Mouse (Mus musculus): Measurements from ENCODE around the gene Ripor2. TPM values are rescaled to one million over a fixed set of nuclear protein-coding genes. Genes with fewer than 3 reads are reported as not detected.
"Not testable (repeated sequence)": the region's sequence is repeated elsewhere in the genome, so short reads cannot be mapped to it uniquely, and the experiment has no call there.

Ripor2 gene
- polyA plus RNA-seq, 1 experiment from 2014 or later, result 21.9 TPM

- Histone ChIP-seq H3K4me2 (replicated peaks) (peak within 1 kb of the TSS; percentile 65), H3K27me3 (no peaks in the 10 kb centered on the region), H3K36me3 (0 out of 2 replicates have a peak, but pooled peaks cover 8% of the 10 kb centered on the region), H3K9me3 (no peaks in the 10 kb centered on the region), H3K4me1 (peaks cover 9% of the 10 kb centered on the region), H3K9ac (replicated peaks) (peak within 1 kb of the TSS; percentile 82), H3K27ac (replicated peaks) (peak within 1 kb of the TSS; percentile 85), H3K4me3 (peak within 1 kb of the TSS; percentile 95)
- under 1% methylated on average over 77 of the region's 79 CpGs for WGBS
- ATAC-seq (ENCODE audit: low FRiP score, low read depth), result peak; percentile 98
These were observed 179.6 kb downstream of the Ripor2 start, which contains the start of gene Gmnn for GRCm38 (mm10) chr13:24761403-24762227. Gmnn (minus strand) TSS chr13:24761923.

GRCm38 (mm10) chr13:24762254-24762653 lies 180.3 kb downstream of the Ripor2 start:
- no peak for ATAC-seq (ENCODE audit: low FRiP score, low read depth)
- Histone ChIP-seq H3K27me3 (no peaks in the 10 kb centered on the region), H3K4me1 (peaks cover 9% of the 10 kb centered on the region), H3K9me3 (no peaks in the 10 kb centered on the region), H3K9ac (replicated peaks) (peak overlapping the region; percentile 82; the same call in 1 of the 2 replicates), H3K4me2 (replicated peaks) (peak overlapping the region; percentile 65), H3K4me3 (peak overlapping the region; percentile 95), H3K27ac (replicated peaks) (no peak overlapping the region), H3K36me3 (0 out of 2 replicates have a peak, but pooled peaks cover 8% of the 10 kb centered on the region)
- 40% methylated on average over 4 of the region's 4 CpGs for WGBS

GRCm38 (mm10) chr13:24767809-24768208 lies 185.8 kb downstream of the Ripor2 start:
- H3K9me3 ChIP-seq; H3K27me3 ChIP-seq; H3K4me1 ChIP-seq; H3K36me3 ChIP-seq; H3K27ac ChIP-seq (replicated peaks); H3K4me3 ChIP-seq; H3K9ac ChIP-seq (replicated peaks); H3K4me2 ChIP-seq (replicated peaks); ATAC-seq (ENCODE audit: low FRiP score, low read depth): not testable (repeated sequence)
- 73% methylated on average over 4 of the region's 4 CpGs for WGBS

- not testable (repeated sequence) for H3K4me1 ChIP-seq; H3K4me2 ChIP-seq (replicated peaks); H3K36me3 ChIP-seq; H3K27me3 ChIP-seq; H3K27ac ChIP-seq (replicated peaks); H3K4me3 ChIP-seq; H3K9ac ChIP-seq (replicated peaks); H3K9me3 ChIP-seq; ATAC-seq (ENCODE audit: low FRiP score, low read depth)
- 95% methylated on average over 10 of the region's 10 CpGs for WGBS
These were observed 189.5 kb downstream of the Ripor2 start for GRCm38 (mm10) chr13:24771482-24771881.

- Histone ChIP-seq H3K4me3 (no peak overlapping the region), H3K36me3 (no peaks in the 10 kb centered on the region), H3K4me1 (no peaks in the 10 kb centered on the region), H3K27me3 (no peaks in the 10 kb centered on the region), H3K4me2 (replicated peaks) (no peak overlapping the region), H3K9me3 (no peaks in the 10 kb centered on the region), H3K27ac (replicated peaks) (no peak overlapping the region), H3K9ac (replicated peaks) (no peak overlapping the region)
- ATAC-seq (ENCODE audit: low FRiP score, low read depth), result no peak
- 56% methylated on average over 7 of the region's 7 CpGs for WGBS
These were observed 194.3 kb downstream of the Ripor2 start for GRCm38 (mm10) chr13:24776146-24776844.

GRCm38 (mm10) chr13:24778026-24778425 lies 196.0 kb downstream of the Ripor2 start:
- H3K4me2 ChIP-seq (replicated peaks), result no peak overlapping the region
- H3K4me3 ChIP-seq, result no peak overlapping the region
- H3K36me3 ChIP-seq, result no peaks in the 10 kb centered on the region
- WGBS, result 80% methylated on average over 2 of the region's 2 CpGs
- ATAC-seq (ENCODE audit: low FRiP score, low read depth), result no peak
- no peaks in the 10 kb centered on the region for H3K4me1 ChIP-seq
- no peak overlapping the region for H3K27ac ChIP-seq (replicated peaks)
- H3K9me3 ChIP-seq, result no peaks in the 10 kb centered on the region
- H3K9ac ChIP-seq (replicated peaks), result no peak overlapping the region
- no peaks in the 10 kb centered on the region for H3K27me3 ChIP-seq

- Histone ChIP-seq H3K9me3 (no peaks in the 10 kb centered on the region), H3K4me1 (no peaks in the 10 kb centered on the region), H3K4me2 (replicated peaks) (no peak overlapping the region), H3K27ac (replicated peaks) (no peak overlapping the region), H3K36me3 (no peaks in the 10 kb centered on the region), H3K4me3 (no peak overlapping the region), H3K9ac (replicated peaks) (no peak overlapping the region), H3K27me3 (no peaks in the 10 kb centered on the region)
- WGBS, result 82% methylated on average over 8 of the region's 8 CpGs
- ATAC-seq (ENCODE audit: low FRiP score, low read depth), result no peak
These were observed 196.9 kb downstream of the Ripor2 start for GRCm38 (mm10) chr13:24778706-24779380.

- Histone ChIP-seq H3K27me3 (no peaks in the 10 kb centered on the region), H3K9me3 (no peaks in the 10 kb centered on the region), H3K4me2 (replicated peaks) (no peak overlapping the region), H3K36me3 (no peaks in the 10 kb centered on the region), H3K9ac (replicated peaks) (no peak overlapping the region), H3K4me1 (no peaks in the 10 kb centered on the region), H3K4me3 (no peak overlapping the region), H3K27ac (replicated peaks) (no peak overlapping the region)
- ATAC-seq (ENCODE audit: low FRiP score, low read depth), result no peak
- WGBS, result 82% methylated on average over 5 of the region's 5 CpGs
These were observed 199.9 kb downstream of the Ripor2 start for GRCm38 (mm10) chr13:24781916-24782315.

Other genes starting within 250 kb of the Ripor2 start
- gene Armh2, start 159.0 kb downstream of the Ripor2 start, polyA plus RNA-seq (2016; fragmentation: Nextera tagmentation; extraction: Ambion mirVana), result not detected in 2 replicates
- 92.5 and 95.8 TPM in 2 replicates for gene Gmnn, start 179.7 kb downstream of the Ripor2 start, polyA plus RNA-seq (2016; fragmentation: Nextera tagmentation; extraction: Ambion mirVana)
- gene BC005537, start 219.5 kb downstream of the Ripor2 start, polyA plus RNA-seq (2016; fragmentation: Nextera tagmentation; extraction: Ambion mirVana), result 21.2 and 21.5 TPM in 2 replicates
- 47.5 and 49.0 TPM in 2 replicates for gene Acot13, start 249.4 kb downstream of the Ripor2 start, polyA plus RNA-seq (2016; fragmentation: Nextera tagmentation; extraction: Ambion mirVana)
- 69.3 and 69.7 TPM in 2 replicates for gene Tdp2, start 249.5 kb downstream of the Ripor2 start, polyA plus RNA-seq (2016; fragmentation: Nextera tagmentation; extraction: Ambion mirVana)